Mouse (Mus musculus): ENCODE measurements at regions not wholly inside any gene's neighbourhood (a gene's known extent, or its start where the extent isn't known, plus 50 kb on each side); places are given as distances from the start of the nearest gene placed in this dataset.

DNA sequence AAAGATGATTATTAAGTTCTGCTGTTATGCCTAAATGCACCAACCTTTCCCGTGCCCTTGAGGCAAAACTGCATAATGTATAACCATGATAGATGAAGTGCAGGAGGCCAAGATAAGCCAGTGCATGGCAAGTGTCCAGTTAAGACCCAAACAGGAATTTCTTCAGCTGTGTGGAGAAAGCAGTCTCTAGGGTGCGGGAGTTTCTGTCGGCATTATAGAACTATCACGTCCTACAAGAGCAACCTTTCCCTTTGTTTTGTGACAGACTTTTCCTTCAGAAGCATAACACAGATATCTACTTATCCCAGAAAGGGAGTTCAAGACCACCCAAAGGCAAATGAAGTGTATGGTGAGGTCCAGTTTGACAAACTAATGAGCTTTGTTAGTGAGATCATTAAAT is 560.1 kb upstream of the Cdh18 start:
- whole genome bisulfite sequencing = 92% methylated on average over 4 of the region's 4 CpGs
- H3K36me3 ChIP-seq (replicated peaks) = no peaks in the 10 kb centered on the region
- no peak for DNase-seq (ENCODE audit: extremely low spot score, low spot score)
- H3K4me3 ChIP-seq = no peak overlapping the region
- no peak overlapping the region for H3K27ac ChIP-seq
- no peaks in the 10 kb centered on the region for H3K4me1 ChIP-seq
- no peaks in the 10 kb centered on the region for H3K27me3 ChIP-seq (ENCODE audit: poor library complexity, severe bottlenecking)
- H3K9me3 ChIP-seq = no peaks in the 10 kb centered on the region

DNA sequence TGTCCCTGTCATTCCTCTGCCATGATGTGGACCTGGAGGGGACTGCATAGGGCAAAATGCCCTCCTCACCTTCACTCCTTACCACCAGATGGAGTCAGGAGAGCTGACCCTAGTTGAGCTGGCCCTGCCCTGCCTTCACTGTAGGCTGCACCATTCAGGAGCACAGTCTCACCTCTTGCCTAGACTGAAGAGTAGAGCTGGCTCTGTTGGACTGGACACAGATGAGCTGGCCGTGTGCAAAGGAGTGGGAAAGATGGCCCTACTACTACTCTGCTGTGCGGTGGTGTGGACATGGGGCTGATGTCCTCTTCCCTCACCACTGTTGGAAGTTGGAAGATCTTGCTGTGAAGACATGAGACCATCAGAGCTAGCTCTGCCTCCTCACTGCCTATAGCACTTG is 555.5 kb upstream of the Cdh18 start:
- Histone ChIP-seq H3K27me3 (ENCODE audit: poor library complexity, severe bottlenecking) (no peaks in the 10 kb centered on the region), H3K4me1 (no peaks in the 10 kb centered on the region), H3K4me3 (no peak overlapping the region), H3K36me3 (replicated peaks) (no peaks in the 10 kb centered on the region), H3K27ac (no peak overlapping the region), H3K9me3 (no peaks in the 10 kb centered on the region)
- 84% methylated on average over 2 of the region's 2 CpGs for WGBS
- DNase-seq (ENCODE audit: extremely low spot score, low spot score) = no peak

DNA sequence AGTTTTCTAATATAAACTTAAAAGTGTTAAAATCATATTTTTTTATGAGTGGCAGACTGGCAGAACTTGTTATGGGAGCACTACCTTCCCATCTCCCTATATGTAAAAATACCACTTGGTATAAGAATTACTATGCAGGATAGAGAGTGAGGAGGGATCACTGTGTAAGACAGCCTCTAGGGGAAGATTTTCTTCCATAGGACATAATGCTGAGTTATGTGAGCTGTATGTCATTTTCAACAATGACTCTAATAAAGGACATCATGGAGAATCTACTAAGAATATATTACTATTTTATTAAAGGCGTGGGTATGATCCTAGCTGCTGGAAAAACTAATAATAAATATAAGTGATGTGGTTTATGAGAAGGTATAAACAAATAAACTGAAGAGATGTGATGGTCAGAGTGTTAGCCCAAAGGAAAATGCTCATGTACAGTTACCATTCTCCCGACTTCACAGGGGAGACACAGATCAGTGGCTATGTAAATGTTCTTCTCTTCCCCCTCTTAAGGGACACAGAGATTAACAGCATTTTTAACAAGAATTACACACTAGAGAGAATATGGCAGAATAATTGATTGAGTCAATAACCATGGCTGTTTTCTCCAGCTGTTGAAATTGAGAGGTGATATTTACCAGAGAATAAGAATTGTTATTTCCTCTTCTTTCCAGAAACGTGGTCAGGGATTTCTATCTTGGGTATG is 553.5 kb upstream of the Cdh18 start:
- 76% methylated on average over 3 of the region's 3 CpGs for WGBS
- Histone ChIP-seq H3K4me1 (no peaks in the 10 kb centered on the region), H3K9me3 (no peaks in the 10 kb centered on the region), H3K27ac (no peak overlapping the region), H3K27me3 (ENCODE audit: poor library complexity, severe bottlenecking) (no peaks in the 10 kb centered on the region), H3K36me3 (replicated peaks) (no peaks in the 10 kb centered on the region), H3K4me3 (no peak overlapping the region)
- no peak for DNase-seq (ENCODE audit: extremely low spot score, low spot score)

DNA sequence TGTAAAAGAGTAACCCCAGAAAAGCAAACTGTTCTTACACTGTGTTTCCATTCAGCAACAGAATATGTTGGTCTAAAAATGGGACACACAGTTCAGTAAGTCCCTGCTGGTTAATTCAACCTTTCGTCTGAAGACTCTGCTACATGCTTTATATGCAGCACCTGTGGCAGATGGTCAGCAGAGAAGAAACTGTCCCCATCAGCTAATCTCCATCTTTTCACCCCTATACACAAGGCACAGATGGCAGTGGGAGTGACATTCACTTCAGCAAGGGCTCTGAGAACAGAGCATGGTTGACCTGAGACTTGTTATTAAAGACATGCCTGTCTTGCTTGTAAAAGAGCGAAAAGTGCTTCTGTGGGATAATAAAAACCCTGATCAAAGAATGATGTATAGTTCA is 528.8 kb upstream of the Cdh18 start:
- no peak overlapping the region for H3K4me3 ChIP-seq
- no peaks in the 10 kb centered on the region for H3K36me3 ChIP-seq (replicated peaks)
- H3K4me1 ChIP-seq = no peaks in the 10 kb centered on the region
- 80% methylated on average over 2 of the region's 2 CpGs for WGBS
- no peak overlapping the region for H3K27ac ChIP-seq
- no peaks in the 10 kb centered on the region for H3K27me3 ChIP-seq (ENCODE audit: poor library complexity, severe bottlenecking)
- H3K9me3 ChIP-seq = no peaks in the 10 kb centered on the region
- no peak for DNase-seq (ENCODE audit: extremely low spot score, low spot score)

DNA sequence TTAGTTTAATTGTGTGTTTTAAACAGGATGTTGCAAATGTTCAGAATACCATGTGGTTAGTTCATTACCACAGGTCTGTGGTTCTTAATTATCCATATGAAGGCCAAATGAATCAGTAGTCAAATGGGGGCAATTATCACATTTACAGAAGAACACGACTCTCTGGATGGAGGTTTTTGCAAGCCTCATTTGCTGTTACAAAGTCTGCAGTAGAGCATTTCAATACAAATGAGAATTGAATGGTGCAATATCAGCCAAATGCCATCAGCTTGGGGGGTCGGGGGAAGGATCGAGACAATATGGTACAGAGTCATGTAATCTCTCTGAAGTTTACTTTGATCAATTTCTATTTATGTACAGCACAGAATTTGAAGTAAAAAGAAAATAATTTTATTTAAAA is 518.6 kb upstream of the Cdh18 start:
- Histone ChIP-seq H3K27me3 (ENCODE audit: poor library complexity, severe bottlenecking) (no peaks in the 10 kb centered on the region), H3K27ac (no peak overlapping the region), H3K36me3 (replicated peaks) (no peaks in the 10 kb centered on the region), H3K4me3 (no peak overlapping the region), H3K9me3 (no peaks in the 10 kb centered on the region), H3K4me1 (no peaks in the 10 kb centered on the region)
- no peak for DNase-seq (ENCODE audit: extremely low spot score, low spot score)
- WGBS = 71% methylated on average over 3 of the region's 3 CpGs

DNA sequence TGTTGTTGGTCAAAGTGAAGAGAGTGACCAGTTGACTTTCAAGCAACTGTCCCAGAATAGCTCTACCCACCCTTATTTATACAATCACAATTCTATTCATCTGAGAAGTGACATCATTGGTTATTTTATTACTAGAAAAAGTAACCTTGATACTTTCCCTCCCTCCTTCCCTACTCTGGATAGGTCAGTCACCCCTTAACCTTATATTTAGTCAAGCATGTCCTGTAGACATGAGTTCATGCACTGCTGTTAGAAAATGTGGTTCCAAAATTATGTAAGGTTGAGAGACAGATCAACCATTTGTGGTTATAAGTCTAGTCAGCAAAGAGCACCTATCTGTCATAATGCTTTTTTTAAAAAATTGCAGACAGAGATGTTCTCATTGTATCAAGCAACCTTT is 502.4 kb upstream of the Cdh18 start:
- H3K4me3 ChIP-seq = no peak overlapping the region
- H3K36me3 ChIP-seq (replicated peaks) = no peaks in the 10 kb centered on the region
- no peaks in the 10 kb centered on the region for H3K4me1 ChIP-seq
- no peak overlapping the region for H3K27ac ChIP-seq
- no peaks in the 10 kb centered on the region for H3K27me3 ChIP-seq (ENCODE audit: poor library complexity, severe bottlenecking)
- no peaks in the 10 kb centered on the region for H3K9me3 ChIP-seq
- DNase-seq (ENCODE audit: extremely low spot score, low spot score) = no peak

DNA sequence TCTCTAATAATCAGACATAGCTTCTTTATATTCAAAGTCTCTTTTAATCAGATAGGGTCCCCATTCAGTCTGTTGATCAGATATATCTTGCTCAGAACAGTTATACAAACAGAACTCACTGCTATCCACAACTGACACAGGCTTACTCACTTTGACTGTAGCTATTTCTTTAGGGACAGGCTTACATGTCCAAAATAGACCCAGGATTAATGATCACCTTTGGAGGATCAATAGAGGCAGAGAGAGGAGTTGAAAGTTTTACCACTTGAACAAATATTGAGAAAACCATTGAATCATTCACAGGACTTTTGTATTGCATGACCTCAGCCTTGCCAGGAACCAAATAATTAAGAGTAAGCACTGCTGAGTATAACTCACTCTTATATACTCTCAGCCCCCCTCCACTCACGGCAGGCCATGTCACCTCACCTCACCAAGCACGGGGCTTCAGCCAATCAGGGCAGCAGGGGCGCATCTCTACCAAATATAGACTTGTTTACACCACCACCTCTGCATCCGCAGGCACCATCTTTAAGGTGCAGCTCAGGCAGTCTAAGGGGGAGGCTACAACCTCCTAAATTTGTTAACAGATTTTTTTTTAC is 501.8 kb upstream of the Cdh18 start:
- Histone ChIP-seq H3K9me3 (no peaks in the 10 kb centered on the region), H3K36me3 (replicated peaks) (no peaks in the 10 kb centered on the region), H3K4me3 (no peak overlapping the region), H3K27ac (no peak overlapping the region), H3K4me1 (no peaks in the 10 kb centered on the region), H3K27me3 (ENCODE audit: poor library complexity, severe bottlenecking) (no peaks in the 10 kb centered on the region)
- DNase-seq (ENCODE audit: extremely low spot score, low spot score) = no peak
- 88% methylated on average over 4 of the region's 4 CpGs for WGBS

DNA sequence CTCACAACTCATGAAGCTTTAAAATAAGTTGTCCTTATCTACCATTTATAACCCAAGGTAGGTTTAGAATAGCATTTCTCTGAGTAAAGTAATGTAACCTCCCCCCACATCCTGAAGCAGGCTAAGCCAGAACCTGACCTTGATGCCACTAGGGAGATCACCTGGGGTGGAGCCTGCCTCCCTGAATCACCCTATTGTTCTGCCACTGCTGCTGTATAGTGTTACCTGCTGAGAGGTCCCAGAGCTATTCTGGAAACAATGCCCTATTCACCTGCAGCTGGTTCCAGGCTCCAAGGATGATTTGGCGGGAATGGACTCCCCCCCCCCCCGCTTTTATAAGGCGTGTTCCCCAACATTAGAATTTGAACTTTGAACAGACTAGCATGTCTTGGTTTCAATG is 462.0 kb upstream of the Cdh18 start:
- Histone ChIP-seq H3K27me3 (ENCODE audit: poor library complexity, severe bottlenecking) (no peaks in the 10 kb centered on the region), H3K4me1 (no peaks in the 10 kb centered on the region), H3K27ac (no peak overlapping the region), H3K4me3 (no peak overlapping the region), H3K9me3 (no peaks in the 10 kb centered on the region), H3K36me3 (replicated peaks) (no peaks in the 10 kb centered on the region)
- 65% methylated on average over 3 of the region's 3 CpGs for WGBS
- DNase-seq (ENCODE audit: extremely low spot score, low spot score) = no peak

DNA sequence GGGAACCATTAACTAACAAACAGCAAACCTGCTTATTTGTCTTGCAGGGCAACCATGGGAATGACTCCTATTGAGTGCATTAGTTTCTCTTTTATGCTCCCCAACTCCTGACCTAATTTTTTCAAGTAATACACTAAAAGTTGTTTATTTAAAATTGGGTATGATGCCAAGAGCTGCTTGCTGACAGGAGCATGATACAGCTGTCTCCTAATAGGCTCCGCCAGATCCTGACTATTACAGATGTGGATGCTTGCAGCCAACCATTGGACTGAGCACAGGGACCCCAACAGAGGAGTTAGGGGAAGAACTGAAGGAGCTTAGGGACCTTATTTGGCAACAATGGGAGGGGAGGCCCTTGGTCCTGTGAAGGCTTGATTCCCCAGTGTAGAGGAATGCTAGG is 427.1 kb upstream of the Cdh18 start:
- 92% methylated on average over 1 of the region's 1 CpGs for WGBS
- H3K4me1 ChIP-seq = no peaks in the 10 kb centered on the region
- H3K9me3 ChIP-seq = no peaks in the 10 kb centered on the region
- H3K27ac ChIP-seq = no peak overlapping the region
- H3K4me3 ChIP-seq = no peak overlapping the region
- no peaks in the 10 kb centered on the region for H3K27me3 ChIP-seq (ENCODE audit: poor library complexity, severe bottlenecking)
- H3K36me3 ChIP-seq (replicated peaks) = no peaks in the 10 kb centered on the region
- DNase-seq (ENCODE audit: extremely low spot score, low spot score) = no peak

DNA sequence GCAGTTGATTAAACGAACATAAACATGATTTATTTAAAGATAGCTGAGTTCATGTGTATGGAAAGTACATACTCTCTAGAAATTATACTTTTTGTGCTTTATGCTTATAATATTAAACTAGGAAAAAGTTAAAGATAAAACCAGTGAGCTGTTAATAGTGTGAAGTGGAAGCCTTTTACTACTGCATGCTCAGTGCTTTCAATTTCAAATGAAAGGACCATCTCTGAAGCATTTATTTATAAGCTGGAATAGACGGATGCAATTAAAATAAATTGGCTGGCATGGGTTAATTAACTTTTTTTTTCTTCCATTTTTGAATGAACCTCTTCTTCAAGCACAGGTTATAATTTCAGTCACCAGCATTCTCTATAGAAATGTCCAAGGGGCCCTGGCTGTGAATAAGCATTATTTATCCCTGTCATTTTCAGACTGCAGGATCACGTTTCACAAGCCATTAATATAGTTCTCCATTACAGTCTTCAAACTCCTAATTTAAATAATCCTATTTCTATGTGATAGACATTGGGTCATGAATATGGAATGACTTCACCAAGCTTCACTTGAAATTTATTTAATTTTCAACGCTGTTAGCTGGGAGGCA is 396.8 kb upstream of the Cdh18 start:
- H3K4me3 ChIP-seq = no peak overlapping the region
- WGBS = 68% methylated on average over 4 of the region's 4 CpGs

DNA sequence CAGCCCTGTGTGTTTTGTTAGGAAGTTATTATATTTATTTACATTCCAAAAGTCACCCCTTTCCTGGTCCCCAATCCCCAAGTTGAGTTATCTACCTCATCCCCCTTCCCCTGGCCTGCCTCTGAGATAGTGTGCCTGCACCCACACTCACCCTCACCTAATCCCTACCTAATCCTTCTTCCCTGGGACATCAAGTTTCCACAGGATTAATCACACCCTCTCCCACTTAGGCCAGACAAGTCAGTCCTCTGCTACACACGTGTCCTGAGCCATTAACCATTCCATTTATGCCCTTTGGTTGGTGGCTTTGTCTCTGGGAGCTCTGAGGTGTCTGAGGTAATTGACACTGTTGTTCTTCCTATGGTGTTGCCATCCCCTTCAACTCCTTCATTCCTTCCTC is 396.1 kb upstream of the Cdh18 start:
- no peaks in the 10 kb centered on the region for H3K36me3 ChIP-seq (replicated peaks)
- no peak overlapping the region for H3K4me3 ChIP-seq
- WGBS = 24% methylated on average over 1 of the region's 1 CpGs
- H3K27me3 ChIP-seq (ENCODE audit: poor library complexity, severe bottlenecking) = no peaks in the 10 kb centered on the region
- H3K9me3 ChIP-seq = no peaks in the 10 kb centered on the region
- peak overlapping the region; percentile 37; the same call in 1 of the 2 replicates for H3K27ac ChIP-seq
- no peak for DNase-seq (ENCODE audit: extremely low spot score, low spot score)
- H3K4me1 ChIP-seq = peaks cover 15% of the 10 kb centered on the region; the same call in 1 of the 2 replicates

More for the DNA sequence above, 396.8 kb upstream of the Cdh18 start:
- no peak for DNase-seq (ENCODE audit: extremely low spot score, low spot score)
- H3K9me3 ChIP-seq = no peaks in the 10 kb centered on the region
- no peaks in the 10 kb centered on the region for H3K36me3 ChIP-seq (replicated peaks)
- H3K4me1 ChIP-seq = peaks cover 15% of the 10 kb centered on the region; the same call in 1 of the 2 replicates
- H3K27me3 ChIP-seq (ENCODE audit: poor library complexity, severe bottlenecking) = no peaks in the 10 kb centered on the region
- no peak overlapping the region for H3K27ac ChIP-seq

DNA sequence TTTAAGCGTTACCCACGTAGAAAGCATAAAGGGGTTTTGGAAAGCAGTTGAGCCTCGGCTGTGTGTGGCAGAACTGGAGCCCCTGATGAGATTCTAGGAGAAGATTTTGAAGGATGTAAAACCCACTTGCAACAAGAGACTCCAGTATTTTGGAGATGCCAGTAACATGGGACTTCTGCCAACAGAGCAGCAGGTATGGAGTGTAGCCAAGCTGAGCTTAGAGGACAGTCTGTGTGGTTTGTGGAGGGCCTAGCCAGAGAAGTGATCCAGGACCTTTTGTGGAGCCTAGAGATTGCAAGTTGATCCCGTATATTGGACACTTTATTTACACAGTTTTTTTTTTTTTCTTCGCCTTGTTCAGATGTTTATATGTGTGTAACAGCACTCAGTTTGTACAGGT is 378.5 kb upstream of the Cdh18 start:
- Histone ChIP-seq H3K4me1 (no peaks in the 10 kb centered on the region), H3K36me3 (replicated peaks) (no peaks in the 10 kb centered on the region), H3K9me3 (peaks cover 5% of the 10 kb centered on the region; the same call in 1 of the 2 replicates), H3K27me3 (ENCODE audit: poor library complexity, severe bottlenecking) (no peaks in the 10 kb centered on the region), H3K4me3 (no peak overlapping the region), H3K27ac (no peak overlapping the region)
- DNase-seq (ENCODE audit: extremely low spot score, low spot score) = no peak
- WGBS = 82% methylated on average over 5 of the region's 5 CpGs

DNA sequence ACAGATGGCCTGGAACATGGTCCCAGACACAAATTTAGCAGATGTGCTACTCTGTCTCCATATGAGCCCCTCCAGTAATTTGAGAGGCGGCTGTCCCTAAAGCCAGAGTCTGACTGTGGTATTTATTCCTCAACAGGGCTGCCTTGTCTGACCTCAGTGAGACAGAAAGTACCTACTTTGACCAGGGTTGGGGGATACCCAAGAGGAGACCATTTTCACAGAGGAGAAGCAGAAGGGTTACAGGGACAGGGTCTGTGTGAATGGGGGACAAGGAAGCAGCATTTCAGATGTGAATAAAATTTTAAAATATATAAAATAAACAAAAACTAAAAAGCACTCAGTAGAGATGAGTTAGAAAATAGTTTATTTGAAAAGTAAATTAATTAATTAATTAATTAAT is 339.8 kb upstream of the Cdh18 start:
- no peak overlapping the region for H3K27ac ChIP-seq
- WGBS = 91% methylated on average over 1 of the region's 1 CpGs
- no peak for DNase-seq (ENCODE audit: extremely low spot score, low spot score)
- no peaks in the 10 kb centered on the region for H3K4me1 ChIP-seq
- H3K27me3 ChIP-seq (ENCODE audit: poor library complexity, severe bottlenecking) = no peaks in the 10 kb centered on the region
- H3K9me3 ChIP-seq = no peaks in the 10 kb centered on the region
- no peaks in the 10 kb centered on the region for H3K36me3 ChIP-seq (replicated peaks)
- H3K4me3 ChIP-seq = no peak overlapping the region
